Mouse (Mus musculus) ES-Bruce4 (cell line): ENCODE data around the gene Eef1akmt2. TPM values are rescaled to one million over a fixed set of nuclear protein-coding genes. Genes with fewer than 3 reads are reported as not detected.

ENCODE experiments used
- H3K27ac ChIP-seq: 2 replicates; pipeline ENCODE4 v1.5.1; 2012; ENCODE audit warnings: low read length, inconsistent platforms; ENCODE audit not compliant: insufficient read depth
- H3K27me3 ChIP-seq: 2 replicates; pipeline ENCODE4 v1.6.1; 2012; ENCODE audit warnings: mild to moderate bottlenecking, low read length, inconsistent platforms; ENCODE audit not compliant: control insufficient read depth, poor library complexity, insufficient read depth, severe bottlenecking
- H3K36me3 ChIP-seq: 2 replicates; pipeline ENCODE4 v1.6.1; 2012; ENCODE audit warnings: inconsistent platforms, mild to moderate bottlenecking, low read length, moderate library complexity; ENCODE audit not compliant: control insufficient read depth, poor library complexity, insufficient read depth, severe bottlenecking
- H3K4me1 ChIP-seq: one replicate; pipeline ENCODE4 v1.8.1; 2011; ENCODE audit warnings: low read length; ENCODE audit not compliant: control insufficient read depth, insufficient read depth
- H3K4me3 ChIP-seq: 2 replicates; pipeline ENCODE4 v1.5.1; 2011; ENCODE audit warnings: low read depth, mild to moderate bottlenecking, low read length
- H3K9ac ChIP-seq: 2 replicates; pipeline ENCODE4 v1.6.1; 2012; ENCODE audit warnings: low read depth, mild to moderate bottlenecking, inconsistent platforms; ENCODE audit not compliant: poor library complexity, severe bottlenecking
- H3K9me3 ChIP-seq: replicated peaks from 2 replicates; pipeline ENCODE4 v1.6.1; 2012; ENCODE audit warnings: mild to moderate bottlenecking, low read length, inconsistent platforms; ENCODE audit not compliant: control insufficient read depth, poor library complexity, insufficient read depth, severe bottlenecking
- CTCF ChIP-seq: IDR thresholded peaks from one replicate; pipeline ENCODE4 v1.8.1; 2011; ENCODE audit warnings: low read depth, low read length
- EP300 ChIP-seq: IDR thresholded peaks from 2 replicates; pipeline ENCODE4 v1.6.1; 2011; ENCODE audit warnings: low read depth, low read length; ENCODE audit not compliant: insufficient read depth
- POLR2A ChIP-seq: IDR thresholded peaks from one replicate; pipeline ENCODE4 v1.8.1; 2011; ENCODE audit warnings: low read length; ENCODE audit not compliant: insufficient read depth
- polyA plus RNA-seq: library from polyadenylated mRNA; stranded (reverse); fragments of >200 nt; gene quantifications from 2 replicates; pipeline ENCODE4 v1.2.4, GENCODE M21; 2011; ENCODE audit warnings: low read depth; ENCODE audit not compliant: missing spikeins, insufficient read depth, insufficient read length

Eef1akmt2 gene
- polyA plus RNA-seq, 1 experiment: 39.4 TPM

GRCm38 (mm10) chr7:132778630-132779029, 73.8 kb downstream of the Eef1akmt2 start:
- H3K4me3 ChIP-seq: no peak overlapping the region
- TF ChIP-seq CTCF: no peak
- TF ChIP-seq POLR2A: no peak
- no peak for TF ChIP-seq EP300
- no peak overlapping the region for H3K27ac ChIP-seq
- H3K9ac ChIP-seq: no peak overlapping the region
- peaks cover 3% of the 10 kb centered on the region for H3K4me1 ChIP-seq
- no peaks in the 10 kb centered on the region for H3K9me3 ChIP-seq
- no peaks in the 10 kb centered on the region for H3K36me3 ChIP-seq
- no peaks in the 10 kb centered on the region for H3K27me3 ChIP-seq

GRCm38 (mm10) chr7:132777728-132778453, 74.6 kb downstream of the Eef1akmt2 start:
- no peak overlapping the region for H3K4me3 ChIP-seq
- no peaks in the 10 kb centered on the region for H3K36me3 ChIP-seq
- H3K9me3 ChIP-seq: no peaks in the 10 kb centered on the region
- H3K27ac ChIP-seq: no peak overlapping the region
- H3K9ac ChIP-seq: no peak overlapping the region
- H3K4me1 ChIP-seq: peaks cover 3% of the 10 kb centered on the region
- TF ChIP-seq EP300 (no peak), POLR2A (no peak), CTCF (no peak)
- no peaks in the 10 kb centered on the region for H3K27me3 ChIP-seq

Other genes starting within 250 kb of the Eef1akmt2 start
- 5.6 and 6.1 TPM in 2 replicates for gene Lhpp, start 242.0 kb downstream of the Eef1akmt2 start, polyA plus RNA-seq
- 10.0 and 10.4 TPM in 2 replicates for gene Fam53b, start 38.8 kb downstream of the Eef1akmt2 start, polyA plus RNA-seq
- gene Abraxas2, start 6.6 kb upstream of the Eef1akmt2 start, polyA plus RNA-seq: 43.4 and 44.7 TPM in 2 replicates
- 28.9 and 29.9 TPM in 2 replicates for gene Zranb1, start 78.5 kb upstream of the Eef1akmt2 start, polyA plus RNA-seq